Mouse (Mus musculus) olfactory bulb, adult 2 months (tissue): ENCODE measurements around the gene Esd. TPM values are rescaled to one million over a fixed set of nuclear protein-coding genes. Genes with fewer than 3 reads are reported as not detected.

ENCODE experiments used
- H3K27ac ChIP-seq: fragments of 200-500 bp; 2 replicates; pipeline ENCODE4 v1.5.1; 2012; ENCODE audit warnings: low read depth, low read length; ENCODE audit not compliant: insufficient read depth
- H3K4me1 ChIP-seq: fragments of 200-500 bp; 2 replicates; pipeline ENCODE4 v1.6.1; 2012; ENCODE audit warnings: low read length; ENCODE audit not compliant: control insufficient read depth, insufficient read depth
- H3K4me3 ChIP-seq: fragments of 200-500 bp; 2 replicates; pipeline ENCODE4 v1.5.1; 2012; ENCODE audit warnings: mild to moderate bottlenecking, low read depth, low read length, moderate library complexity; ENCODE audit not compliant: insufficient read depth
- CTCF ChIP-seq: fragments of 200-500 bp; IDR thresholded peaks from 2 replicates; pipeline ENCODE4 v1.5.1; 2012; ENCODE audit warnings: low read depth, mild to moderate bottlenecking, low read length, moderate library complexity; ENCODE audit not compliant: insufficient read depth
- POLR2A ChIP-seq: fragments of 200-500 bp; IDR thresholded peaks from 2 replicates; pipeline ENCODE4 v1.6.1; 2012; ENCODE audit warnings: mild to moderate bottlenecking, low read depth, low read length, moderate library complexity; ENCODE audit not compliant: insufficient read depth
- WGBS: fragments of 180-500 bp; shearing (Covaris S2); methylation state at CpG from one replicate; pipeline ENCODE4 v1.1.7; 2018; 5-methylcytosine and 5-hydroxymethylcytosine counted together
- polyA plus RNA-seq: library from polyadenylated mRNA; stranded (reverse); fragments of >200 nt; gene quantifications from 2 replicates; pipeline ENCODE4 v1.2.4, GENCODE M21; 2012; ENCODE audit warnings: low replicate concordance; ENCODE audit not compliant: missing spikeins, insufficient read depth, insufficient read length

Esd gene
- polyA plus RNA-seq, 1 experiment, result not detected

DNA sequence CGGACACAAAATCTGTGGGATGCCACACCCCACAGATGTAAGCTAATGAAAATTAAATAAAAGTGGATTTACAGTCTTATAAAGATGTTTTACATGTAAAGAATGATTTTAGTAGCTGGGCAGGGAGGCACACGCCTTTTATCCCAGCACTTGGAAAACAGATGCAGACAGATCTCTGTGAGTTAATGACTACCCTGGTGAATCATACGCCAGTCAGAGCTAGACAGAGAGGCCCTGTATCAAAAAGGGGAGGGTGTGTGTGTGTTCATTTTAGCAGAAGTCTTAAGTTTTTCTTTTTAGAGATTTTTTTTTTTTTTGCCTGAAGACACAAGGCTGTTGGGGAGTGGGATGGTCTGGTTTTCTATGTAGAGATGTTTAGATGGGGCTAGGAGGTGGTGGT lies 55.6 kb downstream of the Esd start:
- Histone ChIP-seq H3K27ac (no peak overlapping the region), H3K4me3 (no peak overlapping the region), H3K4me1 (peaks cover 7% of the 10 kb centered on the region)
- 51% methylated on average over 3 of the region's 3 CpGs for WGBS
- TF ChIP-seq CTCF (no peak), POLR2A (no peak)

DNA sequence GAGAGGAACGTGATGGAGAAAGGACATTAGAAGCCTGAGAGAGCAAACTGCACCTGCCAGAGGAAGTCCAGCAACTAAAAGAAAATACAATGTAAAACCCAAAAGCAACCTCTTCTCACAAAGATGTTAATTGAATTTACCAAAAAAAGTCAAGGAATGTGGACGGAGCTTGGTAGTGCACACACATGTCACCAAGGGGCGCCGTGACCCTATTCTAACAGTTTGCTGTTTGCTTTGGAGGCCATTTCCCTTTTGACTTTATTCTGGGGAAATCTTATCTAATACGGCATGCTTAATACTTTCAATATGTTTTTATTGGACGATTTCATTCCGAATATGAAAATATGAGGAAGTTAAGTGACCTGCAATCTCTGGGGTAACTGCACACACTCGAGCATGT lies 56.7 kb downstream of the Esd start:
- Histone ChIP-seq H3K4me1 (peaks cover 7% of the 10 kb centered on the region), H3K4me3 (no peak overlapping the region), H3K27ac (no peak overlapping the region)
- 81% methylated on average over 8 of the region's 8 CpGs for WGBS
- no peak for TF ChIP-seq CTCF
- TF ChIP-seq POLR2A, result no peak

DNA sequence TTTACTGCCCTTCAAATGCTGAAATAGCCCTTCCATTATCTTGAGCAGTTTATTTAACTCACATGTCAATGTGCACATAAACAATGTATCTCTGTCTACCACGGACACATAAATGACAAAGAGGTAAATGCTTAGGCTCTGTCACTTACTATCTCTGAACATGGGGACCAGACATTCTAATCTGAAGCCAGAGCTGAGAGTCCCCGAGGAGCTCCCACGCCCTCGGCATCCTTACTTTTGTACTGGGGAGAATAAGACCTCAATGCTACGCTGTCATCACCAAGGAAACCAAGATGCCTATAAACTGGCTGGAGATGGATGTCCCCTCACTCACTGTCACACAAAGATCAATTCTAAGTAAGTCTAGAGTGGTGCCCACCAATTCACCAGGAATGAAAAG lies 58.4 kb downstream of the Esd start:
- H3K27ac ChIP-seq, result no peak overlapping the region
- 77% methylated on average over 5 of the region's 5 CpGs for WGBS
- TF ChIP-seq POLR2A (no peak), CTCF (no peak)
- H3K4me3 ChIP-seq, result no peak overlapping the region
- H3K4me1 ChIP-seq, result peaks cover 7% of the 10 kb centered on the region

DNA sequence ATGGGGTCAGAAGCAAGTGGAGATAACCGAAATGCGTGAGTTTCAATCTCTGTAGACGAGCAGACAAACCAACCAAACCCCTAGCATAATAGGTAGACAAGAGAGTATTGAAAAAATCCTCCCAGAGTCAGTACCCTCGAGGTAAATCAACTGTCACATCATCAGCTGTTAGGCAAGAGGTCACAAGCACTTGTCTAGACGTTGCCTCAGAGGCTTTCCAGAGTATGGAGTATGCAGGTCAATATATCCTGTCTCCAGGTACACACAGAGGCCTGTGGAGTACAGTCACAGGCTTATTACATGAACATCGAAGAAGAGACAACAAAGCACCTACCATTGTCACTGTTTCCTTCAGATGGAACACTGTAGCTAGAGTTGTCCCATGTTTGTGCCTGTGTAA lies 60.7 kb downstream of the Esd start:
- H3K4me1 ChIP-seq, result peaks cover 8% of the 10 kb centered on the region
- TF ChIP-seq CTCF, result no peak
- TF ChIP-seq POLR2A, result no peak
- H3K4me3 ChIP-seq, result no peak overlapping the region
- H3K27ac ChIP-seq, result no peak overlapping the region
- WGBS, result 88% methylated on average over 6 of the region's 6 CpGs

- Histone ChIP-seq H3K27ac (no peak overlapping the region), H3K4me1 (peaks cover 4% of the 10 kb centered on the region; the same call in 1 of the 2 replicates), H3K4me3 (no peak overlapping the region)
- no peak for TF ChIP-seq POLR2A
- no peak for TF ChIP-seq CTCF
- 52% methylated on average over 12 of the region's 12 CpGs for WGBS
Observed at GRCm38 (mm10) chr14:74794931-74795330, 62.8 kb downstream of the Esd start.

- TF ChIP-seq CTCF (no peak), POLR2A (no peak)
- Histone ChIP-seq H3K4me3 (no peak overlapping the region), H3K4me1 (0 out of 2 replicates have a peak, but pooled peaks cover 2% of the 10 kb centered on the region), H3K27ac (no peak overlapping the region)
- 83% methylated on average over 10 of the region's 10 CpGs for WGBS
Observed at GRCm38 (mm10) chr14:74797386-74798062, 65.4 kb downstream of the Esd start.

- TF ChIP-seq POLR2A, result no peak
- TF ChIP-seq CTCF, result no peak
- WGBS, result 69% methylated on average over 16 of the region's 16 CpGs
- no peak overlapping the region for H3K27ac ChIP-seq
Observed at GRCm38 (mm10) chr14:74798063-74798890, 66.2 kb downstream of the Esd start.

More at GRCm38 (mm10) chr14:74798063-74798890, 66.2 kb downstream of the Esd start:
- 0 out of 2 replicates have a peak, but pooled peaks cover 2% of the 10 kb centered on the region for H3K4me1 ChIP-seq
- H3K4me3 ChIP-seq, result no peak overlapping the region

Other genes starting within 250 kb of the Esd start
- gene Htr2a, start 91.5 kb upstream of the Esd start, polyA plus RNA-seq, result not detected in 2 replicates
- 64.7 TPM in 1 of 2 replicates, not detected in the other for gene Lrch1, start 215.6 kb downstream of the Esd start, polyA plus RNA-seq